Mouse (Mus musculus) embryonic fibroblast, embryonic 13.5 days (primary cell): ENCODE results near the gene Rps12. TPM values are rescaled to one million over a fixed set of nuclear protein-coding genes. Genes with fewer than 3 reads are reported as not detected.

Experiments used
- H3K27ac ChIP-seq: 2 replicates; pipeline ENCODE4 v1.5.1; 2012; ENCODE audit warnings: low read length, control low read depth, inconsistent platforms; ENCODE audit not compliant: insufficient read depth
- H3K4me1 ChIP-seq: 2 replicates; pipeline ENCODE4 v1.6.1; 2011; ENCODE audit warnings: low read length; ENCODE audit not compliant: control insufficient read depth, insufficient read depth
- H3K4me3 ChIP-seq: 2 replicates; pipeline ENCODE4 v1.5.1; 2011; ENCODE audit warnings: mild to moderate bottlenecking, control low read depth, low read length; ENCODE audit not compliant: insufficient read depth
- CTCF ChIP-seq: IDR thresholded peaks from 2 replicates; pipeline ENCODE4 v1.5.1; 2011; ENCODE audit warnings: mild to moderate bottlenecking, control low read depth, low read length, moderate library complexity, borderline replicate concordance; ENCODE audit not compliant: insufficient read depth
- POLR2A ChIP-seq: IDR thresholded peaks from 2 replicates; pipeline ENCODE4 v1.6.1; 2011; ENCODE audit warnings: low read depth, mild to moderate bottlenecking, control low read depth, low read length, moderate library complexity
- polyA plus RNA-seq: library from polyadenylated mRNA; stranded (reverse); fragments of >200 nt; gene quantifications from 2 replicates; pipeline ENCODE4 v1.2.4, GENCODE M21; 2011; ENCODE audit warnings: low read depth; ENCODE audit not compliant: missing spikeins, insufficient read length

Gene Rps12
- 255 and 381 TPM in 2 replicates for polyA plus RNA-seq

DNA sequence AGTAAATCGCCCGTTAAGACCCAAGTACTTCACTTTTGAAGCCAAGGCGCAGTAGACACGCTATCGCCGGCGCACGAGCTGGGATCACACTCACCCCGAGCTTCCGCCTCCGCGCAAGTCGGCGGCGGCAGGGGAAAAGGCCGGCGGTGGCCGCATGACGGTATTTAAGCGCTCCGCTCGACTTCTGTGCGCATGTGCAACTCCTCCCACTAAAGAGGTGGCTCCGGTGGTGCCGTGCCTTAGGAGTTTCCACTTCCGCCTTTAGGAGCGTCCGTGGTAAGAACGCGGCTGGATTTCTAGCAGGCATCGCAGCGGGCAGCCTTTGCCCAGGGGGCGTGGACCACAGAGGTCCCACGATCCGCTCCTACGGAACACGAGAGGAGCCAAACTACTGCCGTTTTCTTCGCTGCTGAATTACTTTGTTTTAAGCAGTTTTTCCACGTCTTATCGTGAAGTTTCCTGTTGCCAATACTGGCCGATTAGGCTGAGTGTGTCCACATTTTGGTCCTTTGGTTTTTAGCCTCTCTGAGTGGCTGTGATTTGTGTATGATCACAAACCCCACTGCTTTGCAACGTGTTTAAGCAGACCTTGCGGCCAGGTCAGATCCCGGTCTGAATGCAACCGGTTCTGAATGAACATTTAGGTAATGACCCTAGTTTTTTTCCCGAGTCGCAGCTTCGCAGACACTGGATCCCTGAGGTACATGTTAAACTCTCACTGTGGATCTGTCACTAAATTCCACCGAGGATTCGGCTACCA is at the start of gene Rps12:
TSS of gene Rps12 (minus strand) at position 214 of the 760 bp plus-strand sequence.
- Histone ChIP-seq H3K27ac (peak within 1 kb of the TSS; percentile 98), H3K4me3 (peak within 1 kb of the TSS; percentile 92), H3K4me1 (peaks cover 4% of the 10 kb centered on the region; the same call in 1 of the 2 replicates)
- TF ChIP-seq POLR2A (peak; percentile 97), CTCF (no peak)

DNA sequence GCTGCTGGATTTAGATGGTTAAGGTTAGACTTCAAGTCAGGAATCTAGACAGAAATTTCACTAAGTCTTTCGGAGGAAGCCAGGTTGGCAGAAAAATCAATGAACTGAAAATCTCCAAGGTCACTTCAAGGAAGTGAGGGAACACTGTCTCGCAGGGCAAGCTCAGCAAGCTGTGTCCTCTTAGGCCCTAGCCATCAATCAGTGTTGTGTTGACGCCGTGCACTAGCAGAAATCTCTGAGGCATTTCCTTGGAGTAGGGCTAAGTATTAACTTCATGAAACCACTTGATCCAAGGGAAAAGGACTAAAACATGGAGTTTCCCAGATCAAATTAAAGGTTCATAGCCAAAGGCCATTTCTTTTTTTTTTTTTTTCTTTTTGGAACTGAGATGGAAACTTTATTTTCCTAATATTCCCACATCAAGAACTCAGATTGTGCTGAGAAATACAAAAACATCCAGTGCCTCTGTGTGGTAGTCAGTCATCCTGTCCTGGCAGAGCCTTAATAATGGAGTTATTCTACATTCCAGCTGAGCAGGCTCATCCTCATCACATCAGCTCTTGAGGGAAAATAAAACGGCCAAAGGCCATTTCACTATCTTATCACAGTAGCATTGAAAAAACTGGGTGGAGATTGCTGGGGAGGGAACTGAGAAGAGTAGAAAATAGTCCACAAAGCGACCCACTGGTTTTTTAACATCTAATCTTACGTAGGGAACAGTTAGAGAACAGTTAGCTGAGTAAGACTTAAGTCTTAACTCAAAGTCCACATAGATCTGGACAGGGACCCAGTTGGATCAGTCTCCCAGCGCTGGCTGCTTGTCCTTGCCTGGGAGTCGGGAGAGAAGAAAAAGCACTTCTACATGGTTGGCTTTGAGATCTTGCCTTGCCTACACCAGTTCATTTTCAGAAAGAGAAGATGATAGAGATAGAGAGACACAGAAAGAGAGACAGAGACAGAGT is 49.2 kb upstream of the Rps12 start:
- TF ChIP-seq POLR2A (no peak), CTCF (no peak)
- H3K27ac ChIP-seq = no peak overlapping the region
- no peak overlapping the region for H3K4me3 ChIP-seq
- H3K4me1 ChIP-seq = no peaks in the 10 kb centered on the region

DNA sequence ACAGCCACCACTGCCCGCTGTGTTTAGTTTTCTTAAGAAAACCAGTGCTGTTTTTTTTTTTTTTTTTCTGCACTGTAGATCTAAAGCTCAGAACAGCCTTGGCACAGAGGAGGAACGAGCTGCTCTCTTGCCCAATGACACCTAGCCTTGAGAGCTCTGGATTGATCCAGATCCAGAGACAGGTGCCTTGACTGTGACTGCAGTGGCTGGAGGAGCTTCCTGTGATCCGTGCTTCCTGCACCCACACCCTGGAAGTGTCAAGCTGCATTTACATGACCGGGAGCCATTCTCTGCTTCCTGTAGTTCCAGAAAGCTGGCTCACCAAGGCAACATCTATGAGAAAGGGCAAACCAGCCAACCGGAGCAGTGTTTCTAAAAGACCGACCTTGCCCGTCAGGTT is 39.4 kb upstream of the Rps12 start:
- Histone ChIP-seq H3K4me3 (no peak overlapping the region), H3K4me1 (no peaks in the 10 kb centered on the region), H3K27ac (no peak overlapping the region)
- no peak for TF ChIP-seq CTCF
- TF ChIP-seq POLR2A = no peak

DNA sequence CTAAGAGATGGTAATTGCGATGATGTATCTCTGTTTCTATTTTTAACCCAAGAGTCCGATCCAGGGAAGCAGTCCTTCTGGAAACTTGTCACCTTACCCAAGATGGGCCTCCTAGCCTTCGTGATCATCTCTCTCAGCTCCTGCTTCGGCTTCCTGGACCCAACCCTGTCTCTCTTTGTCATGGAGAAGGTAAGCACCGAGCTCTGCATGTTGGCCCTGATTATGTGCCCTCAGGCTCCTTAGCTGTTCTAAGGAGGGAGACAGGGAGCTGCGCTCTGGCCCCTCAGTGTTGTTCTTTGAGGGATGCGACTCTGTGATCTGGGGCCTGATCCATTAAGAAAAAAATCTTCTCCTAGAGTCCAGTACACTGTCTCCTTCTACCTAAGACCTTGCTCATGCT is 29.2 kb upstream of the Rps12 start:
- no peak for TF ChIP-seq POLR2A
- TF ChIP-seq CTCF = no peak
- H3K4me3 ChIP-seq = no peak overlapping the region
- H3K4me1 ChIP-seq = no peaks in the 10 kb centered on the region
- H3K27ac ChIP-seq = no peak overlapping the region

DNA sequence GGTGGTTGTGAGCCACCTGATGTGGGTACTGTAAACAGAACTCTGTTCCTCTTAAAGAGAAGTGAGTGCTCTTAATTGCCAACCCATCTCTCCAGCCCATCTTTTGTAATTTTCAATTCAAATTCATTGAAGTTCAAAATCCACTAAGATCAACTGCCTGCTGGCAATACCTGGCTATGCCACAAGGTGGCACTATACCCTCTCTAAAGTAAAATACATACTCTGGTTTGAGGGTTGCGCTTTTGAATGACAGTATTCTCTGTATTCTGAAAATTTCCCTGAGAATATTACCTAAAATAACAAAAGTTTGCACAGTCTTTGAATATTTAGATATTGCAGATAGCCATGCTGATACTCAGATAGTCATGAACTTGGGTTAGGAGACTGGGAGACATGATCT is 28.1 kb upstream of the Rps12 start:
- TF ChIP-seq POLR2A (no peak), CTCF (no peak)

DNA sequence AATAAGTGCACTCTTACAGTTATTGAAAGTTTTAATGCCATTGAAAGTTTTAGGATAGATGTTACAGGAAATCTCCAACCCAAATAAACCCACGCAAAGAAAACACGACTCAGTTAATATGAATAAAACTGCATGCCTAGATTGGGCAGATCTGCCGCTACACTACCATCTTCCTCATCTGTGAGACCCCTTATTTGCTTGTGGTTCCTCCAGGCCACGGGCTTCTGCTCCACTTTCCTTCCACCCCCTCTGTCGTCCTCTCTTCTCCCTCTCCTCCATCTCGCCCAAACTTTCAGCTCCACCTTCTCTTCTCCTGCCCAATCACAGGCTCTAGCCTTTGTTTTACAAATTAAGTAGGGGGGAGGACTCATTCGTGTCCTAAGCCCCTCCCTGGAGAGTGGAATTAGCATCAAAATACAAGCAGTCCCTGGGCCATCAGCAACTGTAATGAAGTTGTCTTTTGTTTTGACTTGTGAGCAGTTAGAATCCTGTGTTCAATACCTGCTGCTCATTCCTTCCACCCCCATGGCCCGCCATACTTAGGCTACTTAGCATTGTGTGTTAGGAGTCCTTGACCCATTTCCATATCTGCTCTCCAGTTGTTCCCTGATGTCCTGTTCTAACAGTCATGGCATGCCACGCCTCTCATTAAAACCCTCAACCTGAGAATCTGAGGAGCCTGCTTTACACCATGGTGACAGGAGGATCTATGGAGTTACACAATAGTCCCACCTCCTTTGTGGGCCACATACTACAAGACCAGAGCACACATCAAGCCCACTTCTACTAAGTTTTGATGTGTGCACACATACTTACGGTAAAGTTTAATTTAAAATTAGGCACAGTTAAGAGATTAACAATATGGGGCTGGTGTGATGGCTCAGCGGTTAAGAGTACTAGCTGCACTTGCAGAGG is 26.0 kb upstream of the Rps12 start:
- Histone ChIP-seq H3K4me3 (no peak overlapping the region), H3K27ac (no peak overlapping the region), H3K4me1 (no peaks in the 10 kb centered on the region)
- TF ChIP-seq POLR2A (no peak), CTCF (no peak)

More for the DNA sequence above, 28.1 kb upstream of the Rps12 start:
- Histone ChIP-seq H3K27ac (no peak overlapping the region), H3K4me3 (no peak overlapping the region), H3K4me1 (no peaks in the 10 kb centered on the region)

DNA sequence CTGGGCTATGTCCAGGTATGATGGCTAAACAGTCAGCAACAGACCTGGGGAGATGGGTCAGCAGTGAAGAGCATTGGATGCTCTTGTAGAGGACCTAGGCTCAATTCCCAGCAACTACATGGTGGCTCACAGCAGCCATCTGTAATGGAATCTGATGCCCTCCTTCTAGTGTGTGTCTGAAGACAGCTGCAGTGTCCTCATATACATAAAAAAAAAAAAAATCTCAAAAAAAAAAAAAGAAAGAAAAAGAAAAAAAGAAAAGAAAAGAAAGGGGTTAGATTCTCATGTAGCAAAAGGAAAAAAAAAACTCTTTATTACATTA is 25.3 kb upstream of the Rps12 start:
- no peak overlapping the region for H3K27ac ChIP-seq
- H3K4me3 ChIP-seq = no peak overlapping the region
- H3K4me1 ChIP-seq = no peaks in the 10 kb centered on the region
- no peak for TF ChIP-seq CTCF
- TF ChIP-seq POLR2A = no peak

DNA sequence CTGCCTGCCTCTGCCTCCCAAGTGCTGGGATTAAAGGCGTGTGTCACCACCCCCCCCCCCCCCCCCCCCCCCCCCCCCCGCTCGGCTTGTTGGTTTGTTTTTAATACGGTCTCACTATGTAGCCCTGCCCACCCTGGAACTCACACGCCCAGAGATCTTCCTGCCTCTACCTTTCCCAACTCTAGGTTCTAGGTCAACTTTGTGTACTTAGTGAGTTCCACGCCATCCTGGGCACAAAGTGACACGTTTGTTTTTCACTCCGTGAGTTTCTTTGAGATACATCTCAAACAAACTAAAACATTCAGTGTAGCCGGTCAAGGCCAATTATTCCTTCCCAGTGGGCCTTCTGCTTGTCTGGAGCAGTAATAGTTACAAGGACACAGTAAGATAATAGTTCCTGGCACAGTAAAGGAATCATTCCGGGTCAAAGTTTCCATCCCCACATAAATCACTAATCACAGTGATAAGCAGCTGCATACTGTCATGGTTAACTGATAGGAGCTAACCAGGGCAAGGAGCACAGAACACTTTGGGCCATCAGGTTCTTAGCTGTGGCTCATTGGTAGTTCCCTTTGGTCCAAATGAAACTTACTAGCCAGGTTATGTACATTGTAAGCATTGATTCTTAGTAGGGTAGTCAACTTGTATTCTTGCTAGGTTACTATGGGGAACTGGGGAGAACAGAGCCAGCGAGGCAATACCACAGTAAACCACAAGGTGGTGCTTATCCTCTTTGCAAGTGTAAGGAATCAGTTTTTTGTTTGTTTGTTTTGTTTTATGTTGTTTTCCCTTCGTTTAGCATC is 24.8 kb upstream of the Rps12 start:
- Histone ChIP-seq H3K4me3 (no peak overlapping the region), H3K27ac (no peak overlapping the region), H3K4me1 (no peaks in the 10 kb centered on the region)
- TF ChIP-seq CTCF (no peak), POLR2A (no peak)
